Mouse (Mus musculus): Measurements from ENCODE around the gene Tspan5. TPM values are rescaled to one million over a fixed set of nuclear protein-coding genes. Genes with fewer than 3 reads are reported as not detected.

Gene Tspan5
- polyA plus RNA-seq, 1 experiment from 2014 or later: 13.9 TPM

- no peak for ATAC-seq (replicated peaks; ENCODE audit: insufficient number of reproducible peaks, low FRiP score, low TSS enrichment)
- peaks cover 12% of the 10 kb centered on the region for H3K4me1 ChIP-seq (ENCODE audit: control insufficient read depth, insufficient read depth, low read length)
- H3K36me3 ChIP-seq (ENCODE audit: control insufficient read depth, insufficient read depth, low read length): no peaks in the 10 kb centered on the region
- H3K4me3 ChIP-seq (ENCODE audit: low read depth, low read length): no peak overlapping the region
- H3K27ac ChIP-seq (ENCODE audit: low read depth, low read length): no peak overlapping the region
- no peaks in the 10 kb centered on the region for H3K27me3 ChIP-seq (ENCODE audit: control insufficient read depth, insufficient read depth, low read length)
- H3K4me2 ChIP-seq: no peak overlapping the region
- no peaks in the 10 kb centered on the region for H3K9me3 ChIP-seq (replicated peaks; ENCODE audit: control insufficient read depth, low read length)
- no peak overlapping the region for H3K9ac ChIP-seq (ENCODE audit: low read depth, low read length)
- 73% methylated on average over 6 of the region's 6 CpGs for WGBS (ENCODE audit: insufficient replicate concordance)
Measured at GRCm38 (mm10) chr3:138858649-138859048, 116.7 kb downstream of the Tspan5 start.

- Histone ChIP-seq H3K9me3 (replicated peaks; ENCODE audit: control insufficient read depth, low read length) (no peaks in the 10 kb centered on the region), H3K4me1 (ENCODE audit: control insufficient read depth, insufficient read depth, low read length) (peaks cover 12% of the 10 kb centered on the region), H3K4me3 (ENCODE audit: low read depth, low read length) (no peak overlapping the region), H3K9ac (ENCODE audit: low read depth, low read length) (no peak overlapping the region), H3K4me2 (no peak overlapping the region), H3K27me3 (ENCODE audit: control insufficient read depth, insufficient read depth, low read length) (no peaks in the 10 kb centered on the region), H3K36me3 (ENCODE audit: control insufficient read depth, insufficient read depth, low read length) (no peaks in the 10 kb centered on the region), H3K27ac (ENCODE audit: low read depth, low read length) (no peak overlapping the region)
- 87% methylated on average over 8 of the region's 8 CpGs for WGBS (ENCODE audit: insufficient replicate concordance)
- no peak for ATAC-seq (replicated peaks; ENCODE audit: insufficient number of reproducible peaks, low FRiP score, low TSS enrichment)
Measured at GRCm38 (mm10) chr3:138859166-138859565, 117.2 kb downstream of the Tspan5 start.

GRCm38 (mm10) chr3:138859666-138860065, 117.7 kb downstream of the Tspan5 start:
- Histone ChIP-seq H3K4me1 (ENCODE audit: control insufficient read depth, insufficient read depth, low read length) (peaks cover 12% of the 10 kb centered on the region), H3K27ac (ENCODE audit: low read depth, low read length) (no peak overlapping the region), H3K36me3 (ENCODE audit: control insufficient read depth, insufficient read depth, low read length) (no peaks in the 10 kb centered on the region), H3K27me3 (ENCODE audit: control insufficient read depth, insufficient read depth, low read length) (no peaks in the 10 kb centered on the region), H3K9me3 (replicated peaks; ENCODE audit: control insufficient read depth, low read length) (no peaks in the 10 kb centered on the region), H3K4me2 (no peak overlapping the region), H3K9ac (ENCODE audit: low read depth, low read length) (no peak overlapping the region), H3K4me3 (ENCODE audit: low read depth, low read length) (no peak overlapping the region)
- WGBS (ENCODE audit: insufficient replicate concordance): 48% methylated on average over 8 of the region's 8 CpGs
- no peak for ATAC-seq (replicated peaks; ENCODE audit: insufficient number of reproducible peaks, low FRiP score, low TSS enrichment)

- 74% methylated on average over 11 of the region's 11 CpGs for WGBS (ENCODE audit: insufficient replicate concordance)
- ATAC-seq (replicated peaks; ENCODE audit: insufficient number of reproducible peaks, low FRiP score, low TSS enrichment): no peak
- no peaks in the 10 kb centered on the region for H3K27me3 ChIP-seq (ENCODE audit: control insufficient read depth, insufficient read depth, low read length)
- no peak overlapping the region for H3K4me3 ChIP-seq (ENCODE audit: low read depth, low read length)
- no peak overlapping the region for H3K9ac ChIP-seq (ENCODE audit: low read depth, low read length)
- no peak overlapping the region for H3K4me2 ChIP-seq
- no peaks in the 10 kb centered on the region for H3K36me3 ChIP-seq (ENCODE audit: control insufficient read depth, insufficient read depth, low read length)
- peaks cover 12% of the 10 kb centered on the region for H3K4me1 ChIP-seq (ENCODE audit: control insufficient read depth, insufficient read depth, low read length)
- no peak overlapping the region for H3K27ac ChIP-seq (ENCODE audit: low read depth, low read length)
- H3K9me3 ChIP-seq (replicated peaks; ENCODE audit: control insufficient read depth, low read length): no peaks in the 10 kb centered on the region
Measured at GRCm38 (mm10) chr3:138860257-138860760, 118.3 kb downstream of the Tspan5 start.

- ATAC-seq (replicated peaks; ENCODE audit: insufficient number of reproducible peaks, low FRiP score, low TSS enrichment): no peak
- H3K9ac ChIP-seq (ENCODE audit: low read depth, low read length): no peak overlapping the region
- H3K4me1 ChIP-seq (ENCODE audit: control insufficient read depth, insufficient read depth, low read length): peaks cover 12% of the 10 kb centered on the region
- H3K9me3 ChIP-seq (replicated peaks; ENCODE audit: control insufficient read depth, low read length): no peaks in the 10 kb centered on the region
- no peak overlapping the region for H3K4me2 ChIP-seq
- H3K36me3 ChIP-seq (ENCODE audit: control insufficient read depth, insufficient read depth, low read length): no peaks in the 10 kb centered on the region
- 56% methylated on average over 9 of the region's 9 CpGs for WGBS (ENCODE audit: insufficient replicate concordance)
- no peaks in the 10 kb centered on the region for H3K27me3 ChIP-seq (ENCODE audit: control insufficient read depth, insufficient read depth, low read length)
- no peak overlapping the region for H3K27ac ChIP-seq (ENCODE audit: low read depth, low read length)
- no peak overlapping the region for H3K4me3 ChIP-seq (ENCODE audit: low read depth, low read length)
Measured at GRCm38 (mm10) chr3:138861032-138861431, 119.0 kb downstream of the Tspan5 start.

- WGBS (ENCODE audit: insufficient replicate concordance): 69% methylated on average over 3 of the region's 3 CpGs
- Histone ChIP-seq H3K4me3 (ENCODE audit: low read depth, low read length) (no peak overlapping the region), H3K9me3 (replicated peaks; ENCODE audit: control insufficient read depth, low read length) (no peaks in the 10 kb centered on the region), H3K27ac (ENCODE audit: low read depth, low read length) (no peak overlapping the region), H3K4me2 (no peak overlapping the region), H3K36me3 (ENCODE audit: control insufficient read depth, insufficient read depth, low read length) (no peaks in the 10 kb centered on the region), H3K4me1 (ENCODE audit: control insufficient read depth, insufficient read depth, low read length) (peaks cover 12% of the 10 kb centered on the region), H3K9ac (ENCODE audit: low read depth, low read length) (no peak overlapping the region), H3K27me3 (ENCODE audit: control insufficient read depth, insufficient read depth, low read length) (no peaks in the 10 kb centered on the region)
- ATAC-seq (replicated peaks; ENCODE audit: insufficient number of reproducible peaks, low FRiP score, low TSS enrichment): no peak
Measured at GRCm38 (mm10) chr3:138861589-138861988, 119.6 kb downstream of the Tspan5 start.

- Histone ChIP-seq H3K27me3 (ENCODE audit: control insufficient read depth, insufficient read depth, low read length) (no peaks in the 10 kb centered on the region), H3K27ac (ENCODE audit: low read depth, low read length) (no peak overlapping the region), H3K4me3 (ENCODE audit: low read depth, low read length) (no peak overlapping the region), H3K4me1 (ENCODE audit: control insufficient read depth, insufficient read depth, low read length) (peaks cover 3% of the 10 kb centered on the region; the same call in 1 of the 2 replicates), H3K36me3 (ENCODE audit: control insufficient read depth, insufficient read depth, low read length) (no peaks in the 10 kb centered on the region), H3K9ac (ENCODE audit: low read depth, low read length) (no peak overlapping the region), H3K9me3 (replicated peaks; ENCODE audit: control insufficient read depth, low read length) (no peaks in the 10 kb centered on the region), H3K4me2 (no peak overlapping the region)
- WGBS (ENCODE audit: insufficient replicate concordance): 86% methylated on average over 12 of the region's 12 CpGs
- no peak for ATAC-seq (replicated peaks; ENCODE audit: insufficient number of reproducible peaks, low FRiP score, low TSS enrichment)
Measured at GRCm38 (mm10) chr3:138864166-138864648, 122.2 kb downstream of the Tspan5 start.

GRCm38 (mm10) chr3:138865271-138865670, 123.3 kb downstream of the Tspan5 start:
- Histone ChIP-seq H3K4me2 (no peak overlapping the region), H3K27me3 (ENCODE audit: control insufficient read depth, insufficient read depth, low read length) (no peaks in the 10 kb centered on the region)

GRCm38 (mm10) chr3:138867149-138867848, 125.3 kb downstream of the Tspan5 start:
- Histone ChIP-seq H3K36me3 (ENCODE audit: control insufficient read depth, insufficient read depth, low read length) (no peaks in the 10 kb centered on the region), H3K4me3 (ENCODE audit: low read depth, low read length) (no peak overlapping the region), H3K4me2 (no peak overlapping the region), H3K27ac (ENCODE audit: low read depth, low read length) (no peak overlapping the region), H3K9me3 (replicated peaks; ENCODE audit: control insufficient read depth, low read length) (no peaks in the 10 kb centered on the region), H3K4me1 (ENCODE audit: control insufficient read depth, insufficient read depth, low read length) (no peaks in the 10 kb centered on the region), H3K9ac (ENCODE audit: low read depth, low read length) (no peak overlapping the region), H3K27me3 (ENCODE audit: control insufficient read depth, insufficient read depth, low read length) (no peaks in the 10 kb centered on the region)
- 73% methylated on average over 16 of the region's 16 CpGs for WGBS (ENCODE audit: insufficient replicate concordance)
- no peak for ATAC-seq (replicated peaks; ENCODE audit: insufficient number of reproducible peaks, low FRiP score, low TSS enrichment)

More at GRCm38 (mm10) chr3:138865271-138865670, 123.3 kb downstream of the Tspan5 start:
- H3K27ac ChIP-seq (ENCODE audit: low read depth, low read length): no peak overlapping the region
- H3K9ac ChIP-seq (ENCODE audit: low read depth, low read length): no peak overlapping the region
- no peaks in the 10 kb centered on the region for H3K9me3 ChIP-seq (replicated peaks; ENCODE audit: control insufficient read depth, low read length)
- H3K4me1 ChIP-seq (ENCODE audit: control insufficient read depth, insufficient read depth, low read length): no peaks in the 10 kb centered on the region
- no peak overlapping the region for H3K4me3 ChIP-seq (ENCODE audit: low read depth, low read length)
- no peaks in the 10 kb centered on the region for H3K36me3 ChIP-seq (ENCODE audit: control insufficient read depth, insufficient read depth, low read length)
- 82% methylated on average over 5 of the region's 5 CpGs for WGBS (ENCODE audit: insufficient replicate concordance)
- no peak for ATAC-seq (replicated peaks; ENCODE audit: insufficient number of reproducible peaks, low FRiP score, low TSS enrichment)

Data from heart, embryonic 11.5 days (tissue).